Mouse (Mus musculus) limb, embryonic 13.5 days (tissue): ENCODE results near the gene Ndrg3. TPM values are rescaled to one million over a fixed set of nuclear protein-coding genes. Genes with fewer than 3 reads are reported as not detected.
"Not testable (repeated sequence)": the region's sequence is repeated elsewhere in the genome, so short reads cannot be mapped to it uniquely, and the experiment has no call there.

ENCODE experiments used
- ATAC-seq: fragments of 200-750 bp; cut with Nextera tagmentation; 2 replicates; pipeline ENCODE4 v1.8.0; 2017; ENCODE audit warnings: low read depth, moderate number of reproducible peaks, moderate TSS enrichment; ENCODE audit not compliant: low FRiP score
- H3K27ac ChIP-seq: fragments of 300-500 bp; sonication (generic); 2 replicates; pipeline ENCODE4 v1.5.1; 2015; ENCODE audit warnings: inconsistent platforms, mild to moderate bottlenecking, moderate library complexity
- H3K27me3 ChIP-seq: fragments of 300-500 bp; sonication (generic); 2 replicates; pipeline ENCODE4 v1.6.1; 2015; ENCODE audit warnings: mild to moderate bottlenecking, inconsistent platforms
- H3K36me3 ChIP-seq: fragments of 300-500 bp; sonication (generic); 2 replicates; pipeline ENCODE4 v1.6.1; 2015; ENCODE audit warnings: inconsistent platforms, mild to moderate bottlenecking, moderate library complexity
- H3K4me1 ChIP-seq: fragments of 300-500 bp; sonication (generic); 2 replicates; pipeline ENCODE4 v1.6.1; 2015; ENCODE audit warnings: inconsistent platforms
- H3K4me2 ChIP-seq: fragments of 300-500 bp; sonication (generic); replicated peaks from 2 replicates; pipeline ENCODE4 v1.6.1; 2015; ENCODE audit warnings: inconsistent platforms, mild to moderate bottlenecking, moderate library complexity
- H3K4me3 ChIP-seq: fragments of 300-500 bp; sonication (generic); 2 replicates; pipeline ENCODE4 v1.5.1; 2015; ENCODE audit warnings: moderate library complexity, mild to moderate bottlenecking, inconsistent platforms
- H3K9ac ChIP-seq: fragments of 300-500 bp; sonication (generic); 2 replicates; pipeline ENCODE4 v1.6.1; 2015; ENCODE audit warnings: mild to moderate bottlenecking, inconsistent platforms
- H3K9me3 ChIP-seq: fragments of 300-500 bp; sonication (generic); 2 replicates; pipeline ENCODE4 v1.6.1; 2016; ENCODE audit warnings: inconsistent platforms
- WGBS: fragments of 180-500 bp; shearing (Covaris S2); methylation state at CpG from one replicate; pipeline ENCODE4 v1.1.7; 2015; 5-methylcytosine and 5-hydroxymethylcytosine counted together
- polyA plus RNA-seq: library from polyadenylated mRNA; unstranded; fragments of >200 nt; fragmentation: Nextera tagmentation; extraction: Ambion mirVana; gene quantifications from 2 replicates; pipeline ENCODE4 v1.2.1, GENCODE M21; 2015

Ndrg3 gene
- polyA plus RNA-seq, 1 experiment from 2014 or later = 48.6 TPM

GRCm38 (mm10) chr2:156915559-156915958 lies 76.3 kb downstream of the Ndrg3 start:
- 80% methylated on average over 3 of the region's 3 CpGs for WGBS
- no peaks in the 10 kb centered on the region for H3K36me3 ChIP-seq
- H3K9me3 ChIP-seq = no peaks in the 10 kb centered on the region
- no peak overlapping the region for H3K9ac ChIP-seq
- no peak for ATAC-seq
- no peaks in the 10 kb centered on the region for H3K27me3 ChIP-seq
- no peak overlapping the region for H3K27ac ChIP-seq
- H3K4me3 ChIP-seq = no peak overlapping the region
- H3K4me1 ChIP-seq = no peaks in the 10 kb centered on the region
- no peak overlapping the region for H3K4me2 ChIP-seq

GRCm38 (mm10) chr2:156913191-156913590 lies 78.7 kb downstream of the Ndrg3 start:
- H3K4me2 ChIP-seq = no peak overlapping the region
- H3K4me3 ChIP-seq = no peak overlapping the region
- H3K9me3 ChIP-seq = no peaks in the 10 kb centered on the region
- no peaks in the 10 kb centered on the region for H3K27me3 ChIP-seq
- no peak overlapping the region for H3K27ac ChIP-seq
- WGBS = 64% methylated on average over 5 of the region's 5 CpGs
- ATAC-seq = no peak
- H3K4me1 ChIP-seq = no peaks in the 10 kb centered on the region
- no peaks in the 10 kb centered on the region for H3K36me3 ChIP-seq
- no peak overlapping the region for H3K9ac ChIP-seq

GRCm38 (mm10) chr2:156905931-156906330 lies 85.9 kb downstream of the Ndrg3 start:
- H3K9me3 ChIP-seq, H3K9ac ChIP-seq, H3K4me1 ChIP-seq, H3K36me3 ChIP-seq, H3K27ac ChIP-seq, H3K4me3 ChIP-seq, H3K4me2 ChIP-seq, ATAC-seq, H3K27me3 ChIP-seq: not testable (repeated sequence)
- WGBS = 21% methylated on average over 4 of the region's 4 CpGs

- H3K27ac ChIP-seq = no peak overlapping the region
- H3K36me3 ChIP-seq = no peaks in the 10 kb centered on the region
- no peak overlapping the region for H3K4me2 ChIP-seq
- no peaks in the 10 kb centered on the region for H3K4me1 ChIP-seq
- H3K27me3 ChIP-seq = no peaks in the 10 kb centered on the region
- 16% methylated on average over 6 of the region's 6 CpGs for WGBS
- no peaks in the 10 kb centered on the region for H3K9me3 ChIP-seq
- H3K4me3 ChIP-seq = no peak overlapping the region
- H3K9ac ChIP-seq = no peak overlapping the region
- ATAC-seq = no peak
Measured at GRCm38 (mm10) chr2:156904976-156905717, 86.7 kb downstream of the Ndrg3 start.

- Histone ChIP-seq H3K4me1 (no peaks in the 10 kb centered on the region), H3K36me3 (no peaks in the 10 kb centered on the region), H3K27ac (no peak overlapping the region), H3K9ac (no peak overlapping the region), H3K27me3 (no peaks in the 10 kb centered on the region), H3K9me3 (no peaks in the 10 kb centered on the region), H3K4me3 (no peak overlapping the region), H3K4me2 (no peak overlapping the region)
- 27% methylated on average over 2 of the region's 2 CpGs for WGBS
- ATAC-seq = no peak
Measured at GRCm38 (mm10) chr2:156903367-156903766, 88.5 kb downstream of the Ndrg3 start.

GRCm38 (mm10) chr2:156902411-156902810 lies 89.4 kb downstream of the Ndrg3 start:
- not testable (repeated sequence) for H3K4me3 ChIP-seq
- WGBS = 83% methylated on average over 4 of the region's 4 CpGs

GRCm38 (mm10) chr2:156901883-156902282 lies 90.0 kb downstream of the Ndrg3 start:
- WGBS = 75% methylated on average over 6 of the region's 6 CpGs
- Histone ChIP-seq H3K36me3 (no peaks in the 10 kb centered on the region), H3K27me3 (no peaks in the 10 kb centered on the region; the same call in 1 of the 2 replicates), H3K4me1 (no peaks in the 10 kb centered on the region), H3K9ac (no peak overlapping the region), H3K4me3 (no peak overlapping the region), H3K4me2 (no peak overlapping the region), H3K27ac (no peak overlapping the region), H3K9me3 (no peaks in the 10 kb centered on the region)
- no peak for ATAC-seq

More at GRCm38 (mm10) chr2:156902411-156902810, 89.4 kb downstream of the Ndrg3 start:
- H3K27me3 ChIP-seq, H3K27ac ChIP-seq, H3K4me2 ChIP-seq, H3K9ac ChIP-seq, H3K9me3 ChIP-seq, H3K4me1 ChIP-seq, ATAC-seq, H3K36me3 ChIP-seq: not testable (repeated sequence)

- 86% methylated on average over 2 of the region's 2 CpGs for WGBS
Measured at GRCm38 (mm10) chr2:156901344-156901743, 90.5 kb downstream of the Ndrg3 start.

GRCm38 (mm10) chr2:156899184-156899583 lies 92.7 kb downstream of the Ndrg3 start:
- H3K4me1 ChIP-seq = no peaks in the 10 kb centered on the region
- H3K27ac ChIP-seq = no peak overlapping the region
- no peak overlapping the region for H3K9ac ChIP-seq
- H3K4me3 ChIP-seq = no peak overlapping the region
- no peaks in the 10 kb centered on the region for H3K36me3 ChIP-seq
- no peak for ATAC-seq
- 69% methylated on average over 4 of the region's 4 CpGs for WGBS
- no peaks in the 10 kb centered on the region for H3K9me3 ChIP-seq
- no peaks in the 10 kb centered on the region; the same call in 1 of the 2 replicates for H3K27me3 ChIP-seq
- H3K4me2 ChIP-seq = no peak overlapping the region

More at GRCm38 (mm10) chr2:156901344-156901743, 90.5 kb downstream of the Ndrg3 start:
- Histone ChIP-seq H3K4me2 (no peak overlapping the region), H3K27ac (no peak overlapping the region), H3K27me3 (no peaks in the 10 kb centered on the region; the same call in 1 of the 2 replicates), H3K36me3 (no peaks in the 10 kb centered on the region), H3K4me1 (no peaks in the 10 kb centered on the region), H3K9ac (no peak overlapping the region), H3K9me3 (no peaks in the 10 kb centered on the region), H3K4me3 (no peak overlapping the region)
- ATAC-seq = no peak

GRCm38 (mm10) chr2:156898374-156898773 lies 93.5 kb downstream of the Ndrg3 start:
- Histone ChIP-seq H3K27me3 (no peaks in the 10 kb centered on the region; the same call in 1 of the 2 replicates), H3K4me2 (no peak overlapping the region), H3K9ac (no peak overlapping the region), H3K9me3 (no peaks in the 10 kb centered on the region), H3K27ac (no peak overlapping the region), H3K4me3 (no peak overlapping the region), H3K36me3 (no peaks in the 10 kb centered on the region), H3K4me1 (no peaks in the 10 kb centered on the region)
- WGBS = 71% methylated on average over 4 of the region's 4 CpGs
- ATAC-seq = no peak

GRCm38 (mm10) chr2:156897034-156897433 lies 94.8 kb downstream of the Ndrg3 start:
- Histone ChIP-seq H3K9ac (no peak overlapping the region), H3K27ac (no peak overlapping the region), H3K27me3 (no peaks in the 10 kb centered on the region; the same call in 1 of the 2 replicates), H3K4me1 (no peaks in the 10 kb centered on the region; the same call in 1 of the 2 replicates), H3K4me3 (no peak overlapping the region), H3K9me3 (no peaks in the 10 kb centered on the region), H3K36me3 (no peaks in the 10 kb centered on the region), H3K4me2 (no peak overlapping the region)
- no peak for ATAC-seq
- 84% methylated on average over 9 of the region's 9 CpGs for WGBS

GRCm38 (mm10) chr2:156896384-156896914 lies 95.4 kb downstream of the Ndrg3 start:
- H3K4me3 ChIP-seq = no peak overlapping the region
- H3K27me3 ChIP-seq = no peaks in the 10 kb centered on the region; the same call in 1 of the 2 replicates
- no peak overlapping the region for H3K4me2 ChIP-seq
- 69% methylated on average over 9 of the region's 9 CpGs for WGBS
- H3K9ac ChIP-seq = no peak overlapping the region
- H3K9me3 ChIP-seq = no peaks in the 10 kb centered on the region
- no peak overlapping the region for H3K27ac ChIP-seq
- no peaks in the 10 kb centered on the region for H3K36me3 ChIP-seq
- H3K4me1 ChIP-seq = no peaks in the 10 kb centered on the region; the same call in 1 of the 2 replicates
- ATAC-seq = no peak
